ENCODE assay signal across 8 mouse cellular contexts in the genomic region with DNA sequence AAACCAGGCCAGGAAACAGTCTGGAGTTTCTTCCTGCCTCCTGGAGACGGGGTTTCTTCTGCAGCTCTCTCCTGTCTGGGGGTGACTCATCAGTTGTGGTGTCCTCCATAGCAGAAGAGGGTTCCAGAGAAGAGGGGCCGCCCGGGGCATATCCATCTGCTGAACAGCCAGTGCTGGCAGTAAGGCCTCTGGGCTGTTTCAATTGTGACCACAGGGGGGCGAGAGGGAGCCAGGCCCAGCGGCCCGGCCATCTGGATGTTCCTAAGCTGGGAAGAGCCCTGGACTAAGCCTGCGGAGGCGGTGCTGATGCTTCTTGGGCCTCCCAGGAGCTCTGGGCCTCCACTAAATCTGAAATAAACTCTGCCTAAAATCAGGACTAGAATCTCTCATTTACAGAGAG. TPM values are rescaled to one million over a fixed set of nuclear protein-coding genes. Genes with fewer than 3 reads are reported as not detected.
DNase-seq lines count a peak whose midpoint lies in the region; ATAC-seq and TF ChIP-seq lines count a peak whose summit lies in the region.

No protein-coding gene starts in this region.

- TF ChIP-seq CTCF in forebrain, postnatal 0 days (IDR thresholded peaks at IDR 0.05; ENCODE audit: low read depth): peak; percentile 89

- H3K4me3 ChIP-seq in forebrain, postnatal 0 days (ENCODE audit: low read depth, low read length): no peak overlapping the region
- no peak overlapping the region for H3K4me3 ChIP-seq in hindbrain, embryonic 11.5 days (ENCODE audit: low read depth, low read length)

- ATAC-seq in forebrain, postnatal 0 days: peak; percentile 80
- 0 out of 2 replicates have a peak, but pooled peaks have one; percentile 27 for ATAC-seq in hindbrain, embryonic 11.5 days (ENCODE audit: low FRiP score)

- no peaks in the 10 kb centered on the region for H3K27me3 ChIP-seq in forebrain, postnatal 0 days (ENCODE audit: insufficient read depth, low read length)
- H3K27me3 ChIP-seq in hindbrain, embryonic 11.5 days (ENCODE audit: control insufficient read depth, insufficient read depth, low read length): no peaks in the 10 kb centered on the region

- no peaks in the 10 kb centered on the region for H3K9me3 ChIP-seq in forebrain, postnatal 0 days (ENCODE audit: low read length)
- H3K9me3 ChIP-seq in hindbrain, embryonic 11.5 days (ENCODE audit: control insufficient read depth, low read length): no peaks in the 10 kb centered on the region

- H3K36me3 ChIP-seq in forebrain, postnatal 0 days (ENCODE audit: insufficient read depth): no peaks in the 10 kb centered on the region
- H3K36me3 ChIP-seq in hindbrain, embryonic 11.5 days (ENCODE audit: control insufficient read depth, insufficient read depth, low read length): no peaks in the 10 kb centered on the region

- H3K9ac ChIP-seq in forebrain, postnatal 0 days: no peak overlapping the region
- H3K9ac ChIP-seq in hindbrain, embryonic 11.5 days (ENCODE audit: low read depth, low read length): no peak overlapping the region

- 6% methylated on average over 8 of the region's 8 CpGs for WGBS in forebrain, postnatal 0 days
- WGBS in hindbrain, embryonic 11.5 days: 6% methylated on average over 8 of the region's 8 CpGs

- H3K4me1 ChIP-seq in forebrain, postnatal 0 days (ENCODE audit: insufficient read depth): no peaks in the 10 kb centered on the region
- no peaks in the 10 kb centered on the region for H3K4me1 ChIP-seq in hindbrain, embryonic 11.5 days (replicated peaks; ENCODE audit: control insufficient read depth, insufficient read depth, low read length)

- no peak overlapping the region for H3K4me2 ChIP-seq in forebrain, postnatal 0 days (ENCODE audit: low read depth)
- no peak overlapping the region for H3K4me2 ChIP-seq in hindbrain, embryonic 11.5 days (replicated peaks; ENCODE audit: low read depth, low read length)

- peak; percentile 87 for DNase-seq in MN1 (ENCODE audit: low spot score)
- peak; percentile 96 for DNase-seq in cerebellum, adult 11-12 months
- DNase-seq in forebrain, postnatal 0 days: peak; percentile 87
- peak; percentile 90 for DNase-seq in hindbrain, embryonic 11.5 days (ENCODE audit: low spot score)
- DNase-seq in layer of hippocampus, postnatal 10 days (ENCODE audit: low spot score in 2 of 2): peak; percentile 91 to 93
- peak; percentile 91 for DNase-seq in lung, postnatal 14 days
- DNase-seq in right cerebral cortex, adult 2 months (ENCODE audit: low spot score in 2 of 2): peak; percentile 92 to 93
- DNase-seq in urinary bladder, adult 2 months (ENCODE audit: low spot score): peak; percentile 75

- H3K27ac ChIP-seq in forebrain, postnatal 0 days (ENCODE audit: low read depth, low read length): no peak overlapping the region
- H3K27ac ChIP-seq in hindbrain, embryonic 11.5 days (ENCODE audit: low read depth, low read length): no peak overlapping the region

RNA-seq across cellular contexts. Expression of gene Mdga1, which starts 5.8 kb away (rescaled TPM):
- total RNA-seq in forebrain, postnatal 0 days (2014; rRNA removed): 29.1 and 45.7 TPM in 2 replicates
- 7.6 and 10.9 TPM in 2 replicates for polyA plus RNA-seq in forebrain, postnatal 0 days (2015; fragmentation: Nextera tagmentation; extraction: Ambion mirVana)
- 4.6 and 4.8 TPM in 2 replicates for polyA plus RNA-seq in hindbrain, embryonic 11.5 days (2014; fragmentation: Nextera tagmentation; extraction: Ambion mirVana)
- total RNA-seq in layer of hippocampus, postnatal 10 days (2021): 10 to 100 TPM; 69.8 to 76.6 TPM
- polyA plus RNA-seq in urinary bladder, adult 2 months (2012; rRNA removed): 4.0 and 5.6 TPM in 2 replicates

RNA-seq across cellular contexts. Expression of gene Zfand3, which starts 28.8 kb away (rescaled TPM):
- total RNA-seq in forebrain, postnatal 0 days (2014; rRNA removed): 77.0 and 91.5 TPM in 2 replicates
- polyA plus RNA-seq in forebrain, postnatal 0 days (2015; fragmentation: Nextera tagmentation; extraction: Ambion mirVana): 48.5 and 48.7 TPM in 2 replicates
- 61.7 and 61.8 TPM in 2 replicates for polyA plus RNA-seq in hindbrain, embryonic 11.5 days (2014; fragmentation: Nextera tagmentation; extraction: Ambion mirVana)
- 100 to 1,000 TPM in 1 of 2 experiments, 10 to 100 TPM in 1; 91.3 to 106 TPM for total RNA-seq in layer of hippocampus, postnatal 10 days (2021)
- polyA plus RNA-seq in urinary bladder, adult 2 months (2012; rRNA removed): 131 and 145 TPM in 2 replicates
